Mouse (Mus musculus): ENCODE measurements around the gene Rd3l. TPM values are rescaled to one million over a fixed set of nuclear protein-coding genes. Genes with fewer than 3 reads are reported as not detected.
"Not testable (repeated sequence)": the region's sequence is repeated elsewhere in the genome, so short reads cannot be mapped to it uniquely, and the experiment has no call there.

The Rd3l gene
- total and polyA plus RNA-seq, 3 experiments, result 0.16 TPM; not detected in 2

GRCm38 (mm10) chr12:111945115-111945514, 36.0 kb downstream of the Rd3l start:
- Histone ChIP-seq H3K4me1 (ENCODE audit: insufficient read depth, low read depth, low read length) (peaks cover 64% of the 10 kb centered on the region), H3K36me3 (replicated peaks) (peaks cover 31% of the 10 kb centered on the region), H3K4me3 (ENCODE audit: low read depth, low read length) (peak overlapping the region; percentile 72; the same call in 1 of the 2 replicates), H3K9me3 (replicated peaks) (no peaks in the 10 kb centered on the region), H3K27me3 (ENCODE audit: insufficient read depth, low read length) (peaks cover 7% of the 10 kb centered on the region; the same call in 1 of the 2 replicates)
- ATAC-seq (ENCODE audit: extremely low read depth, insufficient number of reproducible peaks, low FRiP score, poor library complexity, severe bottlenecking) (peak; percentile 35), DNase-seq (ENCODE audit: low spot score) (peak; percentile 85)
- no peak for TF ChIP-seq CTCF (IDR thresholded peaks at IDR 0.05; ENCODE audit: low read depth, low read length)
- no peak; the same call in 1 of the 2 replicates for TF ChIP-seq POLR2AphosphoS5 (IDR thresholded peaks at IDR 0.05; ENCODE audit: insufficient replicate concordance, low read depth, low read length)
- TF ChIP-seq GATA1 (IDR thresholded peaks at IDR 0.05; ENCODE audit: borderline replicate concordance, low read length), result no peak
- TF ChIP-seq GATA2 (IDR thresholded peaks at IDR 0.05; ENCODE audit: borderline replicate concordance, low read depth, low read length), result no peak
- TF ChIP-seq TAL1 (conservative IDR thresholded peaks at IDR 0.05; ENCODE audit: low read depth, low read length), result peak; percentile 86

- peak; percentile 47 for ATAC-seq (ENCODE audit: extremely low read depth, insufficient number of reproducible peaks, low FRiP score, poor library complexity, severe bottlenecking)
- H3K36me3 ChIP-seq (replicated peaks), result peaks cover 31% of the 10 kb centered on the region
- not testable (repeated sequence) for H3K9me3 ChIP-seq (replicated peaks); H3K27me3 ChIP-seq (ENCODE audit: insufficient read depth, low read length)
- peak; percentile 73 for DNase-seq (ENCODE audit: low spot score)
- peaks cover 71% of the 10 kb centered on the region for H3K4me1 ChIP-seq (ENCODE audit: insufficient read depth, low read depth, low read length)
- H3K4me3 ChIP-seq (ENCODE audit: low read depth, low read length), result peak overlapping the region; percentile 72
These were observed 36.8 kb downstream of the Rd3l start for GRCm38 (mm10) chr12:111944065-111944987.

GRCm38 (mm10) chr12:111943421-111944064, 37.6 kb downstream of the Rd3l start:
- no peak for TF ChIP-seq TAL1 (conservative IDR thresholded peaks at IDR 0.05; ENCODE audit: low read depth, low read length)
- TF ChIP-seq POLR2AphosphoS5 (IDR thresholded peaks at IDR 0.05; ENCODE audit: insufficient replicate concordance, low read depth, low read length), result peak; percentile 61; the same call in 1 of the 2 replicates
- Histone ChIP-seq H3K27me3 (ENCODE audit: insufficient read depth, low read length) (no peaks in the 10 kb centered on the region), H3K9me3 (replicated peaks) (no peaks in the 10 kb centered on the region), H3K4me1 (ENCODE audit: insufficient read depth, low read depth, low read length) (peaks cover 77% of the 10 kb centered on the region), H3K4me3 (ENCODE audit: low read depth, low read length) (peak overlapping the region; percentile 72), H3K36me3 (replicated peaks) (peaks cover 31% of the 10 kb centered on the region)
- no peak for ATAC-seq (ENCODE audit: extremely low read depth, insufficient number of reproducible peaks, low FRiP score, poor library complexity, severe bottlenecking)
- DNase-seq (ENCODE audit: low spot score), result no peak

- Histone ChIP-seq H3K36me3 (replicated peaks) (peaks cover 31% of the 10 kb centered on the region), H3K9me3 (replicated peaks) (no peaks in the 10 kb centered on the region), H3K4me3 (ENCODE audit: low read depth, low read length) (peak overlapping the region; percentile 45; the same call in 1 of the 2 replicates), H3K27me3 (ENCODE audit: insufficient read depth, low read length) (peaks cover 5% of the 10 kb centered on the region; the same call in 1 of the 2 replicates), H3K4me1 (ENCODE audit: insufficient read depth, low read depth, low read length) (peaks cover 80% of the 10 kb centered on the region)
- TF ChIP-seq CTCF (IDR thresholded peaks at IDR 0.05; ENCODE audit: low read depth, low read length) (no peak), TAL1 (conservative IDR thresholded peaks at IDR 0.05; ENCODE audit: low read depth, low read length) (0 out of 2 replicates have a peak, but pooled peaks have one; percentile 13), POLR2AphosphoS5 (IDR thresholded peaks at IDR 0.05; ENCODE audit: insufficient replicate concordance, low read depth, low read length) (no peak)
- peak; percentile 52 for ATAC-seq (ENCODE audit: extremely low read depth, insufficient number of reproducible peaks, low FRiP score, poor library complexity, severe bottlenecking)
- no peak for DNase-seq (ENCODE audit: low spot score)
These were observed 42.4 kb downstream of the Rd3l start for GRCm38 (mm10) chr12:111938623-111939177.

GRCm38 (mm10) chr12:111936706-111937550, 44.2 kb downstream of the Rd3l start:
- Histone ChIP-seq H3K4me3 (ENCODE audit: low read depth, low read length) (peak overlapping the region; percentile 56; the same call in 1 of the 2 replicates), H3K27me3 (ENCODE audit: insufficient read depth, low read length) (peaks cover 23% of the 10 kb centered on the region), H3K4me1 (ENCODE audit: insufficient read depth, low read depth, low read length) (peaks cover 77% of the 10 kb centered on the region), H3K9me3 (replicated peaks) (no peaks in the 10 kb centered on the region), H3K36me3 (replicated peaks) (peaks cover 17% of the 10 kb centered on the region)
- TF ChIP-seq TAL1 (conservative IDR thresholded peaks at IDR 0.05; ENCODE audit: low read depth, low read length), result no peak
- ATAC-seq (ENCODE audit: extremely low read depth, insufficient number of reproducible peaks, low FRiP score, poor library complexity, severe bottlenecking) (no peak), DNase-seq (ENCODE audit: low spot score) (no peak)

- Histone ChIP-seq H3K36me3 (replicated peaks) (no peaks in the 10 kb centered on the region), H3K4me3 (ENCODE audit: low read depth, low read length) (no peak overlapping the region), H3K4me1 (ENCODE audit: insufficient read depth, low read depth, low read length) (peaks cover 66% of the 10 kb centered on the region), H3K27me3 (ENCODE audit: insufficient read depth, low read length) (peaks cover 38% of the 10 kb centered on the region), H3K9me3 (replicated peaks) (no peaks in the 10 kb centered on the region)
- TF ChIP-seq CTCF (IDR thresholded peaks at IDR 0.05; ENCODE audit: low read depth, low read length) (no peak), TAL1 (conservative IDR thresholded peaks at IDR 0.05; ENCODE audit: low read depth, low read length) (no peak), GATA2 (IDR thresholded peaks at IDR 0.05; ENCODE audit: borderline replicate concordance, low read depth, low read length) (no peak), GATA1 (IDR thresholded peaks at IDR 0.05; ENCODE audit: borderline replicate concordance, low read length) (no peak), POLR2AphosphoS5 (IDR thresholded peaks at IDR 0.05; ENCODE audit: insufficient replicate concordance, low read depth, low read length) (no peak)
- DNase-seq (ENCODE audit: low spot score) (no peak), ATAC-seq (ENCODE audit: extremely low read depth, insufficient number of reproducible peaks, low FRiP score, poor library complexity, severe bottlenecking) (no peak)
These were observed 47.1 kb downstream of the Rd3l start for GRCm38 (mm10) chr12:111933971-111934370.

All from G1E (cell line).